Mouse (Mus musculus) cerebellum, adult 11-12 months (tissue): ENCODE measurements around the gene Tmem123.

Source experiments
- DNase-seq: peaks from one replicate; pipeline ENCODE4 v3.0.0; 2022

Tmem123 gene

GRCm38 (mm10) chr9:7776940-7777339, 13.1 kb downstream of the Tmem123 start:
- no peak for DNase-seq

GRCm38 (mm10) chr9:7777652-7778051, 13.8 kb downstream of the Tmem123 start:
- no peak for DNase-seq

GRCm38 (mm10) chr9:7778771-7779170, 14.9 kb downstream of the Tmem123 start:
- DNase-seq: no peak

- DNase-seq: no peak
These were observed 15.9 kb downstream of the Tmem123 start for GRCm38 (mm10) chr9:7779786-7780185.

GRCm38 (mm10) chr9:7780250-7781150, 16.7 kb downstream of the Tmem123 start:
- DNase-seq: no peak

GRCm38 (mm10) chr9:7783823-7784614, 20.2 kb downstream of the Tmem123 start:
- DNase-seq: no peak

GRCm38 (mm10) chr9:7784615-7785012, 20.8 kb downstream of the Tmem123 start:
- no peak for DNase-seq

GRCm38 (mm10) chr9:7785396-7785795, 21.6 kb downstream of the Tmem123 start:
- no peak for DNase-seq

- DNase-seq: no peak
These were observed 22.2 kb downstream of the Tmem123 start for GRCm38 (mm10) chr9:7786086-7786485.

GRCm38 (mm10) chr9:7788411-7788810, 24.6 kb downstream of the Tmem123 start:
- DNase-seq: no peak

- DNase-seq: no peak
These were observed 26.1 kb downstream of the Tmem123 start for GRCm38 (mm10) chr9:7789764-7790575.

- DNase-seq: no peak
These were observed 26.8 kb downstream of the Tmem123 start for GRCm38 (mm10) chr9:7790580-7791084.

GRCm38 (mm10) chr9:7793561-7793960, 29.7 kb downstream of the Tmem123 start:
- no peak for DNase-seq

- DNase-seq: no peak
These were observed 31.7 kb downstream of the Tmem123 start for GRCm38 (mm10) chr9:7795581-7795980.

GRCm38 (mm10) chr9:7796129-7796864, 32.5 kb downstream of the Tmem123 start:
- no peak for DNase-seq

- DNase-seq: no peak
These were observed 33.7 kb downstream of the Tmem123 start for GRCm38 (mm10) chr9:7797542-7797941.

- DNase-seq: no peak
These were observed 34.7 kb downstream of the Tmem123 start for GRCm38 (mm10) chr9:7798555-7798954.

GRCm38 (mm10) chr9:7805101-7805506, 41.3 kb downstream of the Tmem123 start:
- DNase-seq: no peak

- DNase-seq: no peak
These were observed 58.9 kb downstream of the Tmem123 start for GRCm38 (mm10) chr9:7822758-7823157.

GRCm38 (mm10) chr9:7824916-7825315, 61.1 kb downstream of the Tmem123 start:
- DNase-seq: no peak

GRCm38 (mm10) chr9:7828706-7829105, 64.9 kb downstream of the Tmem123 start:
- DNase-seq: no peak
